Mouse (Mus musculus) lung, postnatal 0 days (tissue): ENCODE measurements at regions not wholly inside any gene's neighbourhood (a gene's known extent, or its start where the extent isn't known, plus 50 kb on each side); places are given as distances from the start of the nearest gene placed in this dataset.

Experiments
- ATAC-seq: fragments of 200-750 bp; cut with Nextera tagmentation; 2 replicates; pipeline ENCODE4 v1.8.0; 2017; ENCODE audit warnings: moderate library complexity
- DNase-seq: peaks from one replicate; pipeline ENCODE4 v3.0.0-alpha.2; 2016; ENCODE audit warnings: low spot score
- H3K27ac ChIP-seq: fragments of 300-500 bp; sonication (generic); 2 replicates; pipeline ENCODE4 v1.5.1; 2014; ENCODE audit warnings: antibody characterized with exemption, mild to moderate bottlenecking, low read length, mixed read lengths
- H3K27me3 ChIP-seq: fragments of 300-500 bp; sonication (generic); replicated peaks from 2 replicates; pipeline ENCODE4 v1.6.1; 2014; ENCODE audit warnings: low read length, mixed read lengths; ENCODE audit not compliant: insufficient read depth
- H3K36me3 ChIP-seq: fragments of 300-500 bp; sonication (generic); 2 replicates; pipeline ENCODE4 v1.6.1; 2014; ENCODE audit warnings: low read length, mixed read lengths; ENCODE audit not compliant: insufficient read depth
- H3K4me1 ChIP-seq: fragments of 300-500 bp; sonication (generic); 2 replicates; pipeline ENCODE4 v1.6.1; 2014; ENCODE audit warnings: antibody characterized with exemption, low read depth, low read length, mixed read lengths; ENCODE audit not compliant: insufficient read depth
- H3K4me2 ChIP-seq: fragments of 300-500 bp; sonication (generic); replicated peaks from 2 replicates; pipeline ENCODE4 v1.6.1; 2014; ENCODE audit warnings: low read depth, mild to moderate bottlenecking, low read length, moderate library complexity, mixed read lengths
- H3K4me3 ChIP-seq: fragments of 300-500 bp; sonication (generic); 2 replicates; pipeline ENCODE4 v1.5.1; 2014; ENCODE audit warnings: low read depth, low read length
- H3K9ac ChIP-seq: fragments of 300-500 bp; sonication (generic); replicated peaks from 2 replicates; pipeline ENCODE4 v1.6.1; 2014; ENCODE audit warnings: low read depth, mild to moderate bottlenecking
- H3K9me3 ChIP-seq: fragments of 300-500 bp; sonication (generic); 2 replicates; pipeline ENCODE4 v1.6.1; 2016; ENCODE audit warnings: low read length, mixed read lengths
- CTCF ChIP-seq: IDR thresholded peaks from 2 replicates; pipeline ENCODE4 v1.5.1; 2016; ENCODE audit warnings: antibody characterized with exemption, mild to moderate bottlenecking
- EP300 ChIP-seq: IDR thresholded peaks from 2 replicates; pipeline ENCODE4 v1.6.1; 2016; ENCODE audit warnings: antibody characterized with exemption, mild to moderate bottlenecking, control low read depth
- WGBS: fragments of 180-500 bp; shearing (Covaris S2); extraction: QIAGEN DNeasy Blood & Tissue Kit; methylation state at CpG from one replicate; pipeline ENCODE4 v1.1.7; 2014; 5-methylcytosine and 5-hydroxymethylcytosine counted together

DNA sequence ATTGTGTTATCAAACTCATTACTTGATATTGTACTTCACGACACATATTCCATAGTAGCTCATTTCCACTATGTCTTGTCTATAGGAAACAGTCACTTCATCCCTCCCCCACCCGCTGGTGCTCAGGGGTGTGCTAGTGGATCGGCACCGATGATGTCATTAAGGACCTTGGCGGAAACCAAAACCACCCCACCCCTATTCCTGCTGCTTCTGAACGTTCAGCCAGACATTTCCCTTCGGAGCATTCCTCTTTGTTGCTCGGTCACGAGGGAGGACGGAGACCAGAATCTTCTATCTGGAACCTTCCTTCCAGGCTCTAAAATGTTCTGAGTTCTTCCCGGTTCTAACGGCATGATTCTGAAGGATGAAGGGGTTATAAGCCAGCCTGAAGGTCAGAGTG is 132.3 kb upstream of the Gas1 start:
- no peaks in the 10 kb centered on the region for H3K27me3 ChIP-seq
- no peak for ATAC-seq

DNA sequence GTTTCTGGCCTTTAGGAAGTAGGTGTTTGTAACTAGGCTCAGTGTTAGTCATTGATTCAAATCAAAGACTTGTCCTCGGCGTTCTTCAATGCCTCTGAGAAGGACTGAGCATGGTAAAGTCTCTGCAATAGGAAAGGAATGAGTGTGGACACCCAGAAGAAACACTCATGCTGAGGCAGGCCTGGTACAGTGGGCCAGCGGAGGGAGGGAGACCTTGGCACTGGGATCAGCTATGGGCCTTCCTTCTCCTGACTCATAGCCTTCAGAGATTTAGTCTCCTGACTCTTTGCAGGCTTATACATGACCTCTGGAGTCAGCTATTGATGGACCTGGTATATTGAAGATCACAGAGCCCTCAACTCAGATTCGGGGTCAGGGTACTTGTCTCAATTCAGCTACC is 132.8 kb upstream of the Gas1 start:
- no peak for DNase-seq
- TF ChIP-seq CTCF (no peak), EP300 (no peak)
- no peaks in the 10 kb centered on the region for H3K27me3 ChIP-seq
- H3K4me2 ChIP-seq: no peak overlapping the region
- peaks cover 4% of the 10 kb centered on the region; the same call in 1 of the 2 replicates for H3K4me1 ChIP-seq
- no peak overlapping the region for H3K9ac ChIP-seq
- no peak overlapping the region for H3K4me3 ChIP-seq
- no peak overlapping the region for H3K27ac ChIP-seq
- no peaks in the 10 kb centered on the region for H3K36me3 ChIP-seq
- H3K9me3 ChIP-seq: no peaks in the 10 kb centered on the region
- no peak for ATAC-seq
- 90% methylated on average over 4 of the region's 4 CpGs for WGBS

More for the DNA sequence above, 132.3 kb upstream of the Gas1 start:
- WGBS: 88% methylated on average over 12 of the region's 12 CpGs
- Histone ChIP-seq H3K4me2 (no peak overlapping the region), H3K4me1 (peaks cover 4% of the 10 kb centered on the region; the same call in 1 of the 2 replicates), H3K27ac (no peak overlapping the region), H3K36me3 (no peaks in the 10 kb centered on the region), H3K4me3 (no peak overlapping the region), H3K9me3 (no peaks in the 10 kb centered on the region), H3K9ac (no peak overlapping the region)
- no peak for DNase-seq
- TF ChIP-seq CTCF: no peak
- no peak for TF ChIP-seq EP300

DNA sequence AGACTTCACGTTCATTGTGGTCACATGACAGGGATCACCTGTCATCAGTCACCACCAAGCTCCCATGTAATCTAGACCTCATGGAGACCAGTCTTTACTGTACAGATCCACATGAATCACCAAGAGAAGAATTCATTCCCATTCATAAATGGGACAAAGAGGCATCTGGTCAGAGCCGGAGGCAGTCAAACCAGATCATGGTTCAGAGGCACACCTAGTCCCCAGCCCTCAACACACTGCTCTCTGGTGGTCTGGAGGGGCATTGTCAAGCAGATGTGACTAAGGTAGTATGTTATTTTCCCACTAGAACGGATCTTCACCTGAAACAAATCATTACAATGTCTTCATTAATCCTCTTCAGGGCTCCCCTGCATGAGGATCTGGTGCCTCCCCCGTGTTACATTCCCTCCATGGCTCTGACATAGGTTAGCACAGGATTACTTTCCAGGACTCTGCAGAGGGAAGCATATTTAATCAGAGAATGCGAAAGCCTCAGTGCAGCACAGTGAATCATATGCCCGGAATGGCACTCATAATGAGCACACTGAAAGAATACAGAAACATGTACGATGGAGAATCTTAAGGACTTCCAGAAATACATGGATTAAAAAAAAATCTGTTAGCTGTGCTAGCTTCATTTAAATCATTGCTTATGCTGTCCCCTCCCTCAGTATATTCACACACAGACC is 135.4 kb upstream of the Gas1 start:
- no peak for TF ChIP-seq EP300
- TF ChIP-seq CTCF: peak; percentile 55
- no peaks in the 10 kb centered on the region for H3K27me3 ChIP-seq
- no peaks in the 10 kb centered on the region for H3K9me3 ChIP-seq
- H3K9ac ChIP-seq: no peak overlapping the region
- no peak overlapping the region for H3K4me2 ChIP-seq
- H3K4me3 ChIP-seq: no peak overlapping the region
- peaks cover 4% of the 10 kb centered on the region; the same call in 1 of the 2 replicates for H3K4me1 ChIP-seq
- no peak overlapping the region for H3K27ac ChIP-seq
- DNase-seq (no peak), ATAC-seq (no peak)
- H3K36me3 ChIP-seq: no peaks in the 10 kb centered on the region
- WGBS: 72% methylated on average over 7 of the region's 7 CpGs

DNA sequence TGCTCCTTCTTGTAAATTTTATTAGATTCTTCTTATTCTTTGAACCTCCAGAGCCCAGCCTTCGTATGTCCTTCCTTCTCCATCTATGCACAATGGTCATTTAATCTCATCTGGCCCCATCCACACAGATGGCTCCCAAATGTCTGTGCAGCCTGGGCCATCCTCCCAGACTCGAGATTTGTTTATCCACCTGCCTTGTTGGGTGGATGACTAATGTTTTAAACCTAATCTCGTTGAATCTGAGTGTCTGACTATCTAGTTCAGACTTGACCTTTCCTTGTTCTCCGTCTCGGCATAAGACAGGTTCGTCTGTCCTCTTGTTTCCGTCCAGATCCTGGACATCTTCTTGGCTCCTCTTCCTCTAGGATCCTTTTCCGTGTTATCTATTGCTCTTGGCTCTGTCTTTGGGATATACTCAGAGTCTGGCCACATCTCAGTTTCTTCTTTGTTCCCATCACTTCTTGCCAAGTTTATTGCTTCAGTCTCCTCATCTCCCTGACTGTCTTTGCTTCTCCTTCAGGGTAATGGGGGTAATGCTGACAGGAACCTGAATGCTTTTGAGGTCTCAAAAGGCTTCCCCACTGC is 141.4 kb upstream of the Gas1 start:
- H3K27me3 ChIP-seq: no peaks in the 10 kb centered on the region
- 55% methylated on average over 8 of the region's 8 CpGs for WGBS
- no peaks in the 10 kb centered on the region for H3K36me3 ChIP-seq
- TF ChIP-seq CTCF: no peak
- no peak for TF ChIP-seq EP300
- no peaks in the 10 kb centered on the region for H3K9me3 ChIP-seq
- H3K9ac ChIP-seq: no peak overlapping the region
- no peaks in the 10 kb centered on the region for H3K4me1 ChIP-seq
- no peak overlapping the region for H3K4me3 ChIP-seq
- H3K27ac ChIP-seq: no peak overlapping the region
- ATAC-seq (no peak), DNase-seq (no peak)
- H3K4me2 ChIP-seq: no peak overlapping the region

DNA sequence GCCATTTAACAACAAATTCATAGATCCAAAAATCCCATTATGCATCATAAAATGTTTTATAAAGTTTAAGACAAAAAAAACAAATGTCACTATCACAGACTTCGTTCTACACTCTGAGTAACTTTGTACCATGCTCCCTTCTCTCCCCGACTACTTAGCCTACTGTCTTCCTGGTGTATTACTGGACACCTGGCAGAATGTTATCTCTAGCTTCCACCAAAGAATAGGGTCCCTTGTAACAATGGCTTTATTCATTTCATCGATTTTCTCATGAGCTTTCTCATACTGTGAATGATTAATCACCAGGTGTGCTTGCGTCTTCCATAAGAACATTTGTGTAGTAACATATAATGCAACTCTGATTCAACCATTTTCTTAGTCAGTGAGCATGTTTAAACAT is 142.1 kb upstream of the Gas1 start:
- no peaks in the 10 kb centered on the region for H3K27me3 ChIP-seq
- H3K4me2 ChIP-seq: no peak overlapping the region
- H3K9ac ChIP-seq: no peak overlapping the region
- H3K36me3 ChIP-seq: no peaks in the 10 kb centered on the region
- no peak overlapping the region for H3K27ac ChIP-seq
- no peaks in the 10 kb centered on the region for H3K9me3 ChIP-seq
- no peak overlapping the region for H3K4me3 ChIP-seq
- ATAC-seq: no peak
- TF ChIP-seq EP300 (no peak), CTCF (no peak)
- no peak for DNase-seq
- 64% methylated on average over 4 of the region's 4 CpGs for WGBS
- no peaks in the 10 kb centered on the region for H3K4me1 ChIP-seq

DNA sequence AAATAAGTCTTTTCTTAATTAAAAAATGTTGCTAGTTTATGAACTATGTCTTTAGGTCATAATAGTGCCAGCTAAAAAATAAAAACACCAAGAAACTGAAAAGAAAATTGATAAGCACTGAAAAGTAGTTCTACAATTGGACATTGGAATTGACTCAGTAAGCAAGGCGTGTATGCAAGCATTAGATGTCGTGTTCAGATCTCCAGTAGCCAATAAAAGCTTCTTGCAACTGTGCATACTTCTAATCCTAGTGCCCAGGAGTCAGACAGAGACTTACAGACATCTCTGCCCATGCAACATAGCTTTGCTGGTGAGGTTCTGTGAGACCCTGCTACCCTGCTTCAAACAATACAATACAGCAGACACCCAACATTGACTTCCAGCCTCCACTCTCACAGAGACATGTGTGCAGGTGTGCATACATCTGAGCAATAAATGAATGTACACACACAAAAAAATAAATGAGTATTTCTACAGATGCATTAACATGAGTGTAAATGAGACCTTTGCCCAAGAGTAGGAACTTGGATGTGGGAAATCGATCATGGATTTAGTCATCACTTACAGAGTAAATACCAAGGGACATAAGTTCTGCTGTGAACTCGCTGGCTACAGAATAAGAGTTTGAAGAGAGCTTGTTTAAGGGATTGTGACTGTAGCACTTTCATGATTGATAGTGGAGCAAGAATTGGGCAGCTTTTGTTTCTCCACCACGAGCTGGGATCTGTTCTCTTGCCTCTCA is 142.9 kb upstream of the Gas1 start:
- WGBS: 59% methylated on average over 5 of the region's 5 CpGs
- no peak for TF ChIP-seq EP300
- TF ChIP-seq CTCF: no peak
- no peaks in the 10 kb centered on the region for H3K27me3 ChIP-seq
- H3K36me3 ChIP-seq: no peaks in the 10 kb centered on the region
- H3K4me2 ChIP-seq: no peak overlapping the region
- H3K9me3 ChIP-seq: no peaks in the 10 kb centered on the region
- no peaks in the 10 kb centered on the region for H3K4me1 ChIP-seq
- DNase-seq: no peak
- H3K9ac ChIP-seq: no peak overlapping the region
- no peak overlapping the region for H3K4me3 ChIP-seq
- no peak overlapping the region for H3K27ac ChIP-seq
- no peak for ATAC-seq
